Comparison of ENCODE assay signal across 1 mouse cellular context in genomic region chr16:44172297-44173154, GRCm38 (mm10).
A peak's percentile ranks its signal among the peaks of the same experiment; 100 is the strongest.
TF ChIP-seq lines count a peak whose summit lies in the region.

No protein-coding gene starts in this region.

TF ChIP-seq in MEL, 35 proteins besides CTCF, POLR2A, EP300 and RAD21 (continued from another document):
- TF ChIP-seq POLR2AphosphoS2 (IDR thresholded peaks at IDR 0.05; ENCODE audit: low read length) (peak; percentile 38; the same call in 1 of the 2 replicates), HCFC1 (IDR thresholded peaks at IDR 0.05; ENCODE audit: low read depth, low read length) (peak; percentile 88), POLR2AphosphoS5 (IDR thresholded peaks at IDR 0.05; ENCODE audit: borderline replicate concordance, low read depth, low read length) (no peak), MYB (IDR thresholded peaks at IDR 0.05; ENCODE audit: low read depth, low read length) (no peak), ELF1 (IDR thresholded peaks at IDR 0.05; ENCODE audit: low read depth, low read length) (peak; percentile 75), E2F4 (IDR thresholded peaks at IDR 0.05; ENCODE audit: borderline replicate concordance, low read depth, low read length) (peak; percentile 42; the same call in 1 of the 2 replicates), TBP (IDR thresholded peaks at IDR 0.05; ENCODE audit: low read depth, low read length) (peak; percentile 73)
